Mouse (Mus musculus): Measurements from ENCODE around the gene Plekha7.

DNA sequence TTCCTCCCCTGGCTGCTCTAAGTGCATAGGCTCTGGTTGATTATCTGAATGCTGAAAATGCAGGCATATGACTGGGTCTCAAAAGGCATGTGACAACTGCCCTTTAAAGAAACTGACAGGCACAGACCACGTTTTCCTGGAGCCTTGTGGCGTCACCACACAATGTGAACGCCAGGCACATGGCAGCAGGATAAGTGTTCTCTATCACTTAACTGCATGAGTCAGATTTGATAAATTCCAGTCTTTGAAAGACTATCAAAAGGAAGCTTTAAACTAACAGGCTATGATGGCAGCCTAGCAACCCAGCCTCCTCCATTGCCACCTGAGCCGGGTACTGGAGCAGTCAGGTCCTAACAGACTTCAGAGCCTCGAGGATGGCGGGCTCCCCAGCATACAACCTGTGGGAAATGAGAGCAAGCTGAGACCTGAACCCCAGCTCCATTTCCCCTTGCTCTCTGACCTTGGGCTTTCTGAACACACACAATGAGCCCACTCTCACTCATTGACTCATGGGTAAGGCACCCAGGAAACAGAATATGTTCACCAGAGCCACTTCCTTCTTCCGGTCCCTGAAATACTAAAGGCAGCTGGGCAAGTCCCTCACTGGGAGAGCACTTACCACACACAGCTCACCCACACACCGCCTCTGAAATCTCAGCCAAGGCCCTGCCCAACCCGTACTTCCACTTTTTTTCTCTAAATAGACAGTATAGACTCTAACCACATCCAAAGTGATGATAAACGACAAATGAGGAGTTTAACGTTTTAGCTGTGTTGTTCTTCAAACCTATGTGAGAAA, 77.2 kb downstream of the Plekha7 start:
- no peak for TF ChIP-seq POLR2A (IDR thresholded peaks at IDR 0.05; ENCODE audit: borderline replicate concordance, extremely low read depth, low read depth, low read length)
- TF ChIP-seq CTCF (IDR thresholded peaks at IDR 0.05; ENCODE audit: insufficient read depth, low read length) = no peak

All from lung, adult 2 months (tissue).